Mouse (Mus musculus) liver, embryonic 12.5 days (tissue): ENCODE measurements around the gene Celf5. TPM values are rescaled to one million over a fixed set of nuclear protein-coding genes. Genes with fewer than 3 reads are reported as not detected.
A peak's percentile ranks its signal among the peaks of the same experiment; 100 is the strongest.

Source experiments
- ATAC-seq: fragments of 200-750 bp; cut with Nextera tagmentation; 2 replicates; pipeline ENCODE4 v1.8.0; 2017; ENCODE audit warnings: moderate number of reproducible peaks, mild to moderate bottlenecking, moderate library complexity
- H3K27ac ChIP-seq: fragments of 300-500 bp; sonication (generic); 2 replicates; pipeline ENCODE4 v1.5.1; 2016; ENCODE audit warnings: mild to moderate bottlenecking
- H3K27me3 ChIP-seq: fragments of 300-500 bp; sonication (generic); replicated peaks from 2 replicates; pipeline ENCODE4 v1.6.1; 2016; ENCODE audit warnings: mild to moderate bottlenecking, moderate library complexity
- H3K36me3 ChIP-seq: fragments of 300-500 bp; sonication (generic); 2 replicates; pipeline ENCODE4 v1.6.1; 2016; ENCODE audit warnings: mild to moderate bottlenecking, moderate library complexity
- H3K4me1 ChIP-seq: fragments of 300-500 bp; sonication (generic); 2 replicates; pipeline ENCODE4 v1.6.1; 2016
- H3K4me2 ChIP-seq: fragments of 300-500 bp; sonication (generic); 2 replicates; pipeline ENCODE4 v1.6.1; 2016; ENCODE audit warnings: mild to moderate bottlenecking, moderate library complexity
- H3K4me3 ChIP-seq: fragments of 300-500 bp; sonication (generic); 2 replicates; pipeline ENCODE4 v1.5.1; 2016; ENCODE audit warnings: mild to moderate bottlenecking, moderate library complexity
- H3K9ac ChIP-seq: fragments of 300-500 bp; sonication (generic); 2 replicates; pipeline ENCODE4 v1.6.1; 2016; ENCODE audit warnings: mild to moderate bottlenecking, moderate library complexity
- H3K9me3 ChIP-seq: fragments of 300-500 bp; sonication (generic); replicated peaks from 2 replicates; pipeline ENCODE4 v1.6.1; 2016; ENCODE audit warnings: mild to moderate bottlenecking, moderate library complexity
- WGBS: fragments of 180-500 bp; shearing (Covaris S2); methylation state at CpG from one replicate; pipeline ENCODE4 v1.1.7; 2016; ENCODE audit not compliant: insufficient replicate concordance; 5-methylcytosine and 5-hydroxymethylcytosine counted together
- polyA plus RNA-seq: library from polyadenylated mRNA; unstranded; fragments of >200 nt; fragmentation: Nextera tagmentation; extraction: Ambion mirVana; gene quantifications from 2 replicates; pipeline ENCODE4 v1.2.1, GENCODE M21; 2016

Celf5 gene
- polyA plus RNA-seq: 0.05 and 0.06 TPM in 2 replicates

- Histone ChIP-seq H3K27me3 (peaks cover 54% of the 10 kb centered on the region), H3K9ac (0 out of 2 replicates have a peak within 1 kb of the TSS, but pooled peaks have one; percentile 24)
These were observed at the start of gene Celf5 for GRCm38 (mm10) chr10:81482533-81482889. Gene Celf5, minus strand, starts transcription at chr10:81482709.

DNA sequence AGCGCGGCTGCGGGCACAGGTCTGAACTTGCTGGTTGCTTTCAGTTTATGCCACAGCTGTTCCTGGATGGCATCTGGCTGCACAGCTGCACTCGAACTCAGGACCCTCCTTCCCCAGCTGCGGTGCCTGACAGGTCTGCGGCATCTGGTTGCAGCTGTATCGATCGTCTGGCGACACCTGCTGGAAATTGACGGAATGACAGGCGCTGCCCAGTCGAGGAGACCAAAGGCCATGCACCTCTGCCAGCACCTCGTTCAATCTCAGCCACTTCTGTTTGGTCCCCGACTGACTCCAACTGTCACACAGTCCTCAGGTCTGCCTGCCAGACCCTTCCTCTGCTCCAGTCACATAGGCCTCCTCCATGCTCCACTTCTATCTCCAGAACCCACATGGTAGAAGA is 44.3 kb upstream of the Celf5 start:
- no peaks in the 10 kb centered on the region for H3K27me3 ChIP-seq
- H3K9me3 ChIP-seq: no peaks in the 10 kb centered on the region
- ATAC-seq: 0 out of 2 replicates have a peak, but pooled peaks have one; percentile 1
- no peak overlapping the region for H3K9ac ChIP-seq
- WGBS: 8% methylated on average over 14 of the region's 14 CpGs
- H3K36me3 ChIP-seq: peaks cover 33% of the 10 kb centered on the region
- no peak overlapping the region for H3K4me2 ChIP-seq
- no peak overlapping the region for H3K27ac ChIP-seq
- peaks cover 39% of the 10 kb centered on the region for H3K4me1 ChIP-seq
- no peak overlapping the region for H3K4me3 ChIP-seq

More at GRCm38 (mm10) chr10:81482533-81482889, at the start of gene Celf5:
- H3K27ac ChIP-seq: no peak within 1 kb of the TSS
- no peaks in the 10 kb centered on the region for H3K9me3 ChIP-seq
- H3K4me3 ChIP-seq: peak within 1 kb of the TSS; percentile 46
- H3K4me1 ChIP-seq: peaks cover 12% of the 10 kb centered on the region
- peak within 1 kb of the TSS; percentile 72 for H3K4me2 ChIP-seq
- H3K36me3 ChIP-seq: peaks cover 14% of the 10 kb centered on the region
- under 1% methylated on average over 31 of the region's 36 CpGs for WGBS
- peak; percentile 59 for ATAC-seq

DNA sequence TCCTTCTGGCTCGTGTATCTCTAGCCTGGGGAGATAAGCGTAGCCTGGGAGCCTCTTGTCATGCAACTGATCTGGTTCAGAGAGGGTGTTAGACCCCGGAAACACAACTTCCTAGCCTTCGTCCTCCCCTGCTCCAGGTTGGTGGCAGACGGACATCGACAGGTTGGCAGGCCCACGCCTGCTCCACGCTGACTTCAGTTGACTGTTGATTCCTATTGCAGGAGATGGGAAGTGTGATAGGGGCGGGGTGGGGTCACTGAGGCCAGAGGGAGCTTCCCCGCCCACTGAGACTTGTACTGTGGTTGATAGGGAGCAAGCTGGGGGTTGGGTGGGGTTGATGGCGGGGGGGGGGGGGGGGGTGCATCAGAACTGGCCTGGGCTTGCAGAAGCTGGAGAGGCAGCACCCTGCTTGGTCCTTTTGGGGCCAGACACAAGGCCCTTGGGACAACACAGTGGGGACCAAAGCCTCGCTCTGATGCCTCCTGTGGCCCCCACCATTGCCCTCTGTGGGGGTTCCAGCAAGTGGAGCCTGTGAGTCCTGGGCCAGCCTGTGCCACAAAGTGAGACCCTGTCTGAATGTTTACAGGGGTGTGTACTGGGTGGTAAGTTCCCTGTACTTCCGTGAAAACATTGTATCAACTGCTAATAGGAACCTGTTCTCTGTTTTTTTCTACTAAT is 42.6 kb upstream of the Celf5 start:
- H3K9me3 ChIP-seq: no peaks in the 10 kb centered on the region
- peak overlapping the region; percentile 81 for H3K27ac ChIP-seq
- peaks cover 16% of the 10 kb centered on the region for H3K36me3 ChIP-seq
- peaks cover 44% of the 10 kb centered on the region for H3K4me1 ChIP-seq
- H3K4me3 ChIP-seq: peak overlapping the region; percentile 18; the same call in 1 of the 2 replicates
- H3K9ac ChIP-seq: peak overlapping the region; percentile 71
- peak overlapping the region; percentile 75 for H3K4me2 ChIP-seq
- peak; percentile 73 for ATAC-seq
- 11% methylated on average over 12 of the region's 13 CpGs for WGBS
- H3K27me3 ChIP-seq: no peaks in the 10 kb centered on the region

GRCm38 (mm10) chr10:81524051-81524605 is 41.6 kb upstream of the Celf5 start, which contains the start of gene Gna15:
Gene Gna15, minus strand, starts transcription at chr10:81524225.
- Histone ChIP-seq H3K9ac (peak within 1 kb of the TSS; percentile 71), H3K4me1 (peaks cover 54% of the 10 kb centered on the region), H3K27ac (peak within 1 kb of the TSS; percentile 81), H3K4me2 (peak within 1 kb of the TSS; percentile 75), H3K27me3 (no peaks in the 10 kb centered on the region), H3K9me3 (no peaks in the 10 kb centered on the region), H3K36me3 (peaks cover 6% of the 10 kb centered on the region), H3K4me3 (peak within 1 kb of the TSS; percentile 51)
- WGBS: 5% methylated on average over 9 of the region's 9 CpGs
- peak; percentile 57 for ATAC-seq

- no peaks in the 10 kb centered on the region for H3K27me3 ChIP-seq
- H3K4me2 ChIP-seq: peak overlapping the region; percentile 75
- H3K27ac ChIP-seq: peak overlapping the region; percentile 81
- WGBS: 5% methylated on average over 19 of the region's 19 CpGs
- H3K4me1 ChIP-seq: peaks cover 59% of the 10 kb centered on the region
- H3K9me3 ChIP-seq: no peaks in the 10 kb centered on the region
- H3K36me3 ChIP-seq: 0 out of 2 replicates have a peak, but pooled peaks cover 3% of the 10 kb centered on the region
- H3K9ac ChIP-seq: peak overlapping the region; percentile 71
- ATAC-seq: no peak
- peak overlapping the region; percentile 51 for H3K4me3 ChIP-seq
These were observed 41.1 kb upstream of the Celf5 start for GRCm38 (mm10) chr10:81523570-81523969.

- H3K4me1 ChIP-seq: peaks cover 64% of the 10 kb centered on the region
- 31% methylated on average over 6 of the region's 6 CpGs for WGBS
- peak overlapping the region; percentile 75 for H3K4me2 ChIP-seq
- peak overlapping the region; percentile 81 for H3K27ac ChIP-seq
- no peak for ATAC-seq
- peak overlapping the region; percentile 71 for H3K9ac ChIP-seq
- no peaks in the 10 kb centered on the region for H3K27me3 ChIP-seq
- H3K4me3 ChIP-seq: peak overlapping the region; percentile 51
- no peaks in the 10 kb centered on the region for H3K9me3 ChIP-seq
- H3K36me3 ChIP-seq: 0 out of 2 replicates have a peak, but pooled peaks cover 3% of the 10 kb centered on the region
These were observed 40.6 kb upstream of the Celf5 start for GRCm38 (mm10) chr10:81523142-81523541.

DNA sequence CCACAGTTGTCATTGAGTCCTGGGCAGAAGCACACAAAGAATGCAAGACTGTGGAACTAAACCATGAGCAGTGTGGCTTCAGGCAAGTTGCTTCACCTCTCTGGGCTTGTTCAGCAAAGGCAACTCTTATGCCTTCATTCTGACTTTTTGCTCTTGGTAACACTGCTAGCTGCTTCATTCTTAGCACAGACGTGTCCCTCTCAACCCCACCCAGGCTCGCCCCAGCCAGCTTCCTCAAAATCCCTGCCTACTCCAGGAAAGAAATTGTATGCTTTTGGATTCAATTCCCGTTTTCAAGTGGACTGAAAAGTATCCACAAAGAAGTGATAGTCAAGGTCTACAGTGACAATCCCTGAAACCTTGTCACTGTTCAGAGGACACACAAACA is 37.5 kb upstream of the Celf5 start:
- H3K4me3 ChIP-seq: no peak overlapping the region
- 27% methylated on average over 3 of the region's 3 CpGs for WGBS
- ATAC-seq: no peak
- H3K4me1 ChIP-seq: peaks cover 64% of the 10 kb centered on the region
- H3K9me3 ChIP-seq: no peaks in the 10 kb centered on the region
- 0 out of 2 replicates have a peak overlapping the region, but pooled peaks have one; percentile 23 for H3K4me2 ChIP-seq
- no peaks in the 10 kb centered on the region for H3K27me3 ChIP-seq
- H3K9ac ChIP-seq: no peak overlapping the region
- H3K27ac ChIP-seq: peak overlapping the region; percentile 69
- H3K36me3 ChIP-seq: no peaks in the 10 kb centered on the region

GRCm38 (mm10) chr10:81519227-81519977 is 36.9 kb upstream of the Celf5 start:
- Histone ChIP-seq H3K27ac (peak overlapping the region; percentile 69), H3K9ac (no peak overlapping the region), H3K4me1 (peaks cover 59% of the 10 kb centered on the region), H3K9me3 (no peaks in the 10 kb centered on the region), H3K36me3 (peaks cover 2% of the 10 kb centered on the region), H3K27me3 (no peaks in the 10 kb centered on the region), H3K4me3 (no peak overlapping the region), H3K4me2 (peak overlapping the region; percentile 23)
- 14% methylated on average over 6 of the region's 6 CpGs for WGBS
- ATAC-seq: peak; percentile 78

- Histone ChIP-seq H3K4me1 (peaks cover 50% of the 10 kb centered on the region), H3K9ac (0 out of 2 replicates have a peak overlapping the region, but pooled peaks have one; percentile 1), H3K9me3 (0 out of 2 replicates have a peak, but pooled peaks cover 5% of the 10 kb centered on the region), H3K36me3 (peaks cover 11% of the 10 kb centered on the region), H3K4me2 (peak overlapping the region; percentile 23; the same call in 1 of the 2 replicates), H3K27ac (peak overlapping the region; percentile 69), H3K4me3 (no peak overlapping the region), H3K27me3 (no peaks in the 10 kb centered on the region)
- peak; percentile 30; the same call in 1 of the 2 replicates for ATAC-seq
- WGBS: 18% methylated on average over 4 of the region's 4 CpGs
These were observed 36.0 kb upstream of the Celf5 start for GRCm38 (mm10) chr10:81518546-81518945.

GRCm38 (mm10) chr10:81517227-81517626 is 34.7 kb upstream of the Celf5 start:
- H3K4me3 ChIP-seq: no peak overlapping the region
- H3K27ac ChIP-seq: peak overlapping the region; percentile 9; the same call in 1 of the 2 replicates
- peaks cover 14% of the 10 kb centered on the region for H3K36me3 ChIP-seq
- H3K4me2 ChIP-seq: no peak overlapping the region
- H3K9ac ChIP-seq: no peak overlapping the region
- peaks cover 43% of the 10 kb centered on the region for H3K4me1 ChIP-seq
- 0 out of 2 replicates have a peak, but pooled peaks cover 2% of the 10 kb centered on the region for H3K27me3 ChIP-seq
- H3K9me3 ChIP-seq: 0 out of 2 replicates have a peak, but pooled peaks cover 5% of the 10 kb centered on the region
- 65% methylated on average over 8 of the region's 8 CpGs for WGBS
- no peak for ATAC-seq

GRCm38 (mm10) chr10:81513798-81514197 is 31.3 kb upstream of the Celf5 start:
- ATAC-seq: no peak
- Histone ChIP-seq H3K4me2 (no peak overlapping the region), H3K9ac (no peak overlapping the region), H3K4me1 (peaks cover 24% of the 10 kb centered on the region), H3K27me3 (0 out of 2 replicates have a peak, but pooled peaks cover 9% of the 10 kb centered on the region), H3K4me3 (no peak overlapping the region), H3K9me3 (0 out of 2 replicates have a peak, but pooled peaks cover 5% of the 10 kb centered on the region), H3K36me3 (peaks cover 24% of the 10 kb centered on the region), H3K27ac (no peak overlapping the region)
- WGBS: 77% methylated on average over 5 of the region's 5 CpGs
